Mouse (Mus musculus): ENCODE results near the gene Olfr406. TPM values are rescaled to one million over a fixed set of nuclear protein-coding genes. Genes with fewer than 3 reads are reported as not detected.

Olfr406 gene
- not detected for total RNA-seq (2023)

DNA sequence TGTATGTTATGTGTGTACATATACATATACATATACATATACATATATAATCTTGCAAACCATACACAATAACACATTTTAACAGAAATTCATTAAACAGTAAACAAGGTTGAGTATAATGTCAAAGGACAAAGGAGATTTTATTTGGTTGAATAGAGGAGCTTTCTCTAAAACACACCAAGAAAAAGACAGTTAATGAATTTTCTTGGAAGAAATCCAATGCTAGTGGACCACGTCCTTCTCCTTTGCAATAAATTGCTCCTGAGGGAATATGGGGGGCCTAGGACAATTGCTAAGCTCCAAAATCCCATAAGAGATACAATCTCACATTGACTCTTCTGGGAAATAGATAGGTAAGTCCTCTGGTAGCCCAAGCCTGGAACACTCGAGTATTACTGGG lies at the start of gene Olfr406:
TSS of gene Olfr406 (plus strand) at position 301 of the 400 bp plus-strand sequence.

GRCm38 (mm10) chr11:74211279-74211678 lies 48.3 kb upstream of the Olfr406 start, which contains the start of gene Olfr43:
Olfr43 (minus strand) TSS chr11:74211379.

DNA sequence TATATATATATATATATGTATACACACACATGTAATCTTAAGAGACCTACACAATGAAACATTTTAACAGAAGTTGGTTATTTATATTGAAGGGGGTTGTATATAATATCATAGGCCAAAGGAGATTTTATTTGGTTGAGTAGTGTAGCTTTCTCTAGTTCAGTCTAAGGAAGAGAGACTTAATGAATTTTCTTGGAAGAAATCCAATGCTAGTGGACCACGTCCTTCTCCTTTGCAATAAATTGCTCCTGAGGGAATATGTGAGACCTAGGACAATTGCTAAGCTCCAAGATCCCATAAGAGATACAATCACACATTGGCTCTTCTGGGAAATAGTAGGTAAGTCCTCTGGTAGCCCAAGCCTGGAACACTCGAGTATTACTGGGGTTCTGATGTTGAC lies 23.8 kb downstream of the Olfr406 start, which contains the start of gene Olfr59:
TSS of gene Olfr59 (plus strand) at position 301 of the 400 bp plus-strand sequence.

Other genes starting within 250 kb of the Olfr406 start
- gene Olfr139, start 203.3 kb upstream of the Olfr406 start, total RNA-seq (2023) = not detected
- gene Olfr399, start 203.2 kb upstream of the Olfr406 start, total RNA-seq (2023) = not detected
- not detected for gene Zfp616, start 189.9 kb upstream of the Olfr406 start, total RNA-seq (2023)
- gene Olfr401, start 146.1 kb upstream of the Olfr406 start, total RNA-seq (2023) = not detected
- gene Olfr402, start 106.3 kb upstream of the Olfr406 start, total RNA-seq (2023) = not detected
- gene Olfr403, start 73.6 kb upstream of the Olfr406 start, total RNA-seq (2023) = not detected
- gene Olfr43, start 48.4 kb upstream of the Olfr406 start, total RNA-seq (2023) = not detected
- not detected for gene Olfr59, start 23.9 kb downstream of the Olfr406 start, total RNA-seq (2023)
- gene Olfr410, start 78.2 kb downstream of the Olfr406 start, total RNA-seq (2023) = not detected
- not detected for gene Olfr411, start 92.8 kb downstream of the Olfr406 start, total RNA-seq (2023)
- gene Olfr412, start 102.3 kb downstream of the Olfr406 start, total RNA-seq (2023) = not detected